Mouse (Mus musculus) erythroid progenitor cell, adult 5-6 weeks (primary cell): Measurements from ENCODE around the gene Tctn1. TPM values are rescaled to one million over a fixed set of nuclear protein-coding genes. Genes with fewer than 3 reads are reported as not detected.

Experiments
- ATAC-seq: replicated peaks from 2 replicates; pipeline ENCODE4 v1.8.0; 2016; ENCODE audit warnings: moderate number of reproducible peaks, mild to moderate bottlenecking, moderate TSS enrichment, inconsistent platforms; ENCODE audit not compliant: poor library complexity, low FRiP score, severe bottlenecking
- total RNA-seq, 2 experiments: library from RNA; stranded (forward) in 1 of 2; stranded (reverse) in 1 of 2; fragments of 150-400 nt in 1 of 2; fragments of 186-747, 209-891 nt in 1 of 2; gene quantifications; 2 replicates each; pipeline versions ENCODE4 v1.2.3 to v1.2.4; 2015 to 2017; ENCODE audit warnings: low replicate concordance in 2 of 2

Tctn1 gene
- total RNA-seq, 2 experiments from 2014 or later: 19.7 to 39.3 TPM

- no peak for ATAC-seq
Measured at GRCm38 (mm10) chr5:122251895-122252606, 12.2 kb downstream of the Tctn1 start.

- no peak for ATAC-seq
Measured at GRCm38 (mm10) chr5:122249281-122249680, 15.0 kb downstream of the Tctn1 start.

GRCm38 (mm10) chr5:122247934-122248333 is 16.3 kb downstream of the Tctn1 start:
- no peak for ATAC-seq

- ATAC-seq: no peak
Measured at GRCm38 (mm10) chr5:122247529-122247928, 16.7 kb downstream of the Tctn1 start.

GRCm38 (mm10) chr5:122246547-122247167 is 17.6 kb downstream of the Tctn1 start:
- no peak for ATAC-seq

- no peak for ATAC-seq
Measured at GRCm38 (mm10) chr5:122245186-122245585, 19.1 kb downstream of the Tctn1 start.

- ATAC-seq: no peak
Measured at GRCm38 (mm10) chr5:122243781-122244523, 20.3 kb downstream of the Tctn1 start.

GRCm38 (mm10) chr5:122242521-122243123 is 21.6 kb downstream of the Tctn1 start:
- no peak for ATAC-seq

- ATAC-seq: no peak
Measured at GRCm38 (mm10) chr5:122240989-122241388, 23.3 kb downstream of the Tctn1 start.

GRCm38 (mm10) chr5:122240521-122240920 is 23.7 kb downstream of the Tctn1 start:
- no peak for ATAC-seq

GRCm38 (mm10) chr5:122239618-122240017 is 24.6 kb downstream of the Tctn1 start:
- ATAC-seq: no peak

GRCm38 (mm10) chr5:122237200-122237599 is 27.1 kb downstream of the Tctn1 start:
- ATAC-seq: no peak

GRCm38 (mm10) chr5:122235196-122235836 is 28.9 kb downstream of the Tctn1 start:
- ATAC-seq: no peak

- ATAC-seq: no peak
Measured at GRCm38 (mm10) chr5:122234319-122235195, 29.7 kb downstream of the Tctn1 start.

- no peak for ATAC-seq
Measured at GRCm38 (mm10) chr5:122233695-122234094, 30.6 kb downstream of the Tctn1 start.

GRCm38 (mm10) chr5:122233077-122233581 is 31.1 kb downstream of the Tctn1 start:
- ATAC-seq: no peak

GRCm38 (mm10) chr5:122232004-122232403 is 32.3 kb downstream of the Tctn1 start:
- ATAC-seq: no peak

GRCm38 (mm10) chr5:122231431-122231830 is 32.8 kb downstream of the Tctn1 start:
- no peak for ATAC-seq

- no peak for ATAC-seq
Measured at GRCm38 (mm10) chr5:122230816-122231215, 33.4 kb downstream of the Tctn1 start.
